Mouse (Mus musculus): ENCODE results near the gene 2210011C24Rik. TPM values are rescaled to one million over a fixed set of nuclear protein-coding genes. Genes with fewer than 3 reads are reported as not detected.

Gene 2210011C24Rik
- total RNA-seq, 2 experiments from 2014 or later = 0.51 TPM; not detected in 1

DNA sequence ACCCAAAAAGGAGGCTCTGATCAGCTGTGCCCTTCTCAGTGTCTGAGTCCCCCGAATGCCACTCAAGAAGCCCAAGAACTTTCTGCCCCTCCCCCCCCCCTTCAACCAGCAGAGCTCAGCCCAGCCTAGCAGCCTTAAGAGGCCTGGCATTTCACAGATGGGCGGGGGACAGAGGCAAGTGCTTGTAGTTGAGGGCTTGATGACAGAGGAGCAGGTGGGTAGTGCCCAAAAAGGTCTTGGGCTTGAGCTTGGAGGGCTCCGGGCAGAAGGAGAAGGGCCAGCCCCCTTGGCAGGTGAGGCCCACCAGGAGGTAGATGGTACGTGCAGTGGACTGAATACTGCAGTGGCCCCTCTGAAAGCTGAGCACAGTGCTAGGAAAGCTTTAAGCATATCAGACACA lies 37.5 kb downstream of the 2210011C24Rik start:
- intact Hi-C loops (cut with DNase I) = no loop called here
- DNase-seq (ENCODE audit: extremely low spot score in 1 of 2, low spot score in 2 of 2) = peak in 1 of 2 experiments; percentile 21

DNA sequence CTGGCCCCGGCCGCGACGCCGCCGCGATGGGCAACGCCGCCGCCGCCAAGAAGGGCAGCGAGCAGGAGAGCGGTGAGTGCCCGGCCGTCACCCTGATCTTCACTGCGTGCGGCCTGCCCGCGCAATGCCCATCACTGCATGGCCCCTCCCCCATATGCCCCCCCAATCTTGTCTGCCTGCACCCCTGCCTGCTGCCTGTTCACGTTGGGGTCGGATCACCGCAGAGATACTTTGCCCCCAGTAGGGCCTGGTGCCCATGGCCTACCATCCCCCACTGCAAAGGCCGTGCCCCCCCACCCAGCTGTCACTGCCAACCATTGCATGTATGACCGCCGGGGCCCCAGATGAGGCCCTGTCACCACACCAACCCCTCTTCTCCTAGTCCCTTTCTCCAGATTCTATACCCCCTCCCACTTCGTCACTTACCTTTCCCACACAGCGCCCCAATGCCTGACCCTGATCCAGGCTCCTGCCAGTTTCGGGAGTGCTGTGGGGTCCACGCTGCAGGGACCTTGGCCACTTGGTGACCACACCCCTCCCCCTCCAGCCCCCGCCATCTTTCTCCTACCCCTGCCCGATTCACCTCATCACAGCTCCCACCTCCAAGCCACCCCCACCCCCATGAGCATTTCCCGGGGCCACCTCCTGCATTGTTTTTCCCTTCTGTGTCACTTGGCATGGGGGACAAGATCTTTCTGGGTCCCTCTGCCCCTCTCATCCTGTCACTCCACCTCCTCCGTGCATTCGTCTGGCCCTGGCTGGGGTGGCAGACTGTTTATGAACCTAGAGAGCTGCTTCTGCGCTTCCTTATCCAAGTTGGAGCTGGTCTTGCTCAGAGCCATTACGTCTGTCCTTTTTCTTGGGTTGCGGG lies 38.6 kb downstream of the 2210011C24Rik start:
- intact Hi-C loops (cut with DNase I) = no loop called here
- peak in 1 of 2 experiments; percentile 55 for DNase-seq (ENCODE audit: extremely low spot score in 1 of 2, low spot score in 2 of 2)

DNA sequence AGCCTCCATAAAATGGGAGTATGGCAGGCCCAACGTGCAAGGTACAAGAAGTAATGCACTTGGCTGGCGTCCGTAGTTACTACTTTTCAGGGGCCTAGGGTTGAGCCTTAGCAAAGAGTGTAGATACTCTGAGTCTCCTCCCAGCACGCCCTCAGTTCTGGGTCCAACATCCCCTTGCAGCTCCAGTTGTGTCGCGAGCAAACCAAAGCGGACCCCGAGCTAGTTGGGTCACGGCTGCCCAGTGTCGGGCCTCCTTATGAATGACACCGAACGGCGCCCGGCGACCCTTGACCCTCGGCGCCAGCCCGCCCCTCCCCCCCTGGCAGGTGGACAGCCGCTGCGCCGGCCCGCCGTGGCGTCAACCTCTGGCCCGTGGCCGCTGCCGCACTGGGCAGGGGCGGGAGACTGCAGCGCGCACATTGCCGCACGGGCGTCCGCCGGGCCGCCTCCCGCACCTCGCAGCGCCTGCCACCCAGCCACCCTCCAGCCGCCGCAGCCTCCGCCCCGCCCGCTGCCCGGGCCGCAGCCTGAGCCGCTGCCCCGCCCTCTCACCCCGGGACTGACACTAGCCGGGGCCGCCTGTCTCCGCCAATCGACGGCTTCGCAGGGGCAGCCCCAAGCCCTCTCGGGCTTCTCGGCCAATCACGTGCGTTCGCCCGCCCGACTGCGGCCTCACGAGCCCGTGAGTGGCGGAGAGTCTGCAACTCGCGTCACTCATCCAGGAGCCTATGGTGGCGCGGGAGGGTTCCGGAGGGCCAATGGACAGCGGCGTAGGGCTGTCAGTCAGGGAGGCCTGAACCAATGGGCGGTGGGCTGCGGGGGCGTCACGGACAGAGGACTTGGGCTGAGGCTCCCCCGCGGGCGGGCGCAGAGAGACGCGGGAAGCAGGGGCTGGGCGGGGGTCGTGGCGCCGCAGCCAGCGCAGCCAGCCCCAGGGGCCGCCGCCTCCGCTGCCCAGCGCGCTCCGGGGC lies 39.5 kb downstream of the 2210011C24Rik start, which contains the start of gene Prkaca:
Gene Prkaca (plus strand): TSS at position 844 of the 971 bp plus-strand sequence.
- intact Hi-C loops (cut with DNase I) = no loop called here

DNA sequence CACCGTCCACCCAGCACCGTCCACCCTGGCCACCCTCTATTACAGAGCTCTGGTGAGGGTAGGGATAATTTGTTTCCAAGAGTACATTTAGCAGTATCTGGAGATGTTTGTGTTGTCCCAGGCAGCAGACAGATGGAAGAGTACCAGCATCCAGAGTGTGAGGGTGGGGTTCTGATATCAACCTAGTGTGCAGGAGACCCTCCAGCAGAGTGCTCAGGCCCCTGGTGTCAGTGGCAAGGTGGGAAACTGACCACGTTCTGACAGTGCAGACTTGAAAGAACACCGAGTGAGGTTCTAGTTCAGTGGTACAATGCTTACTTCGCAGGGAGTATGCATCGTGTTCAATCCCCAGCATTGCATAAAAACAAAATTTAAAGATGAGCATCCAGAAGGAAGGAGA lies 40.3 kb downstream of the 2210011C24Rik start:
- intact Hi-C loops (cut with DNase I) = no loop called here
- no peak for DNase-seq (ENCODE audit: extremely low spot score in 1 of 2, low spot score in 2 of 2)

More for the DNA sequence above, 39.5 kb downstream of the 2210011C24Rik start, which contains the start of gene Prkaca:
- DNase-seq (ENCODE audit: extremely low spot score in 1 of 2, low spot score in 2 of 2) = peak; percentile 99 to 100

DNA sequence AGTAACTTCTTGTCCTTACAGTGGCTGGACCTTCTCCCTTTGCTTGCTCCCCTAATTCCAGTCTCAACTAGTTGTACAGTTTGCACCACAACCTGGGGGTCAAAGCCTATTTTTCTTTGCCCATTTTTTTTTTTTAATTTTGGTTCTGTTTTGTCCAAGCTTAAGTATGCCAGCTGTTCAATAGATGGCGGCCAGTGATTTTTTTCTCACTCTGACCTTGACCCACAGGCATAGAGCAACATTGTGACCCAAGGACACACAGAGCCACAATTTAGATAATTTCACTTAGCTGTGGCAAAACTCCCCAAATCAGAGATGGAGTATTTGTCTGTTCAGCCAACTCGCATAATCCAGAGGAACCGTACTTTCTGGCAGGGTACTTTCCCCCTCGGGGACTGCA lies 40.9 kb downstream of the 2210011C24Rik start:
- no peak for DNase-seq (ENCODE audit: extremely low spot score in 1 of 2, low spot score in 2 of 2)
- intact Hi-C loops (cut with DNase I) = no loop called here

DNA sequence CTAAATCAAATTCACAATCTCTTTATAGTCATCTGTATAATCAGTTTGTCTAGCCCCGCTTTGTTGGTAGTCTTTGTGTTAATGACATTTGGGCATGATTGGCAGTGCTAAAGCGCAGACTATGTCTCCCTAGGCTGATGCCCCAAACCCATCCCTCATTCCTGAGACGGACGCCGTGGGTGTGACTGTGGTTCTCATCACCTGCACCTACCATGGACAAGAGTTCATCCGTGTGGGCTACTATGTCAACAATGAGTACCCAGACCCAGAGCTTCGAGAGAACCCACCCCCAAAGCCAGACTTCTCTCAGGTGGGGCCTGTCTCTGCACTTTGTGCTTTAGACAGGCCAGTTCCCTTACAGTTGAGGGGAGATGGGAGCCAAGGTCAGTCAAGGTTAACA lies 44.3 kb downstream of the 2210011C24Rik start:
- intact Hi-C loops (cut with DNase I) = no loop called here
- DNase-seq (ENCODE audit: extremely low spot score in 1 of 2, low spot score in 2 of 2) = no peak

DNA sequence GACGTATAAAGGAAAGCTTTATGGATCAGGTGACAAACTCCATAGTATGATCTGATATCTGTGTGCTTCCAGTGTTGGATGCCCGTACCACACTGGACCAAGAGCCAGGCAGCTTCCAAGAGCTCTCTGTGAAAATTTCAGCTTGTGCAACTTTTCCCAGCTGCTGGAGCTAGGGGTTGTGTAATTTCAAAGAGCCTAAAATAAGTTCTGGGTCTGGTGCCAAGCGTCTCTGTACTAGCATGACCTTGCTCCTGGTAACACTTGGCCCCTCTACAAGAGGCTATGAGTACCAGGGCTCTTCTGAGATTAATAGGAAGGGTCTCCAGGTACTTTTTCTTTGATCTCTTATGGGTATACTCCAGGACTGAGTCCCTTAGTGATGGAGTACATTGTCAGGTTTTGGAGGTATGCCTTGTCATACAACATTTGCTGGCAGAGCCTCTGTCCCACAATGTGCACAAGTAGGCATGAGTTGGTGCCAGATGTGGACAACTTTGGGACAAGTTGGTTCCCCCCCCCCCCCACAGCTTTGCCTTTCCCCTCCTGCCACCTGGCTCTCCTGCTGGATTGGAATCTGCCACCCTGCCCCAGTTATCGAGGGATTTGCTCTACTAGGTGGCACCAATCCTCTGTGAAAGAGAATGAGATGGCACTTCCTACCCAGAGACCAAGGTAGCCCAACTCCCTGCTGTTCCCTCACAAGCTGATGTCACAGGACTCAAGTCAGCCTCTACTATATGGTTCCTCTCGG lies 47.8 kb downstream of the 2210011C24Rik start:
- DNase-seq (ENCODE audit: extremely low spot score in 1 of 2, low spot score in 2 of 2) = no peak
- intact Hi-C loops (cut with DNase I) = no loop called here

Small RNA genes within 50 kb of the gene (microRNA-seq; reads per million reads assigned to microRNA genes)
- 1.1 reads per million for gene Mir1199
- 4.3 reads per million, percentile 15 among the genes with 10 or more reads in this experiment for gene Mir8111

Other genes starting within 250 kb of the 2210011C24Rik start
- 100 to 1,000 TPM; 445 to 464 TPM for gene Adgrl1, start 112.1 kb downstream of the 2210011C24Rik start, total RNA-seq (2021)
- under 1 TPM in 1 of 2 experiments, not detected in 1; 0.11 TPM for gene Gm10644, start 57.0 kb downstream of the 2210011C24Rik start, total RNA-seq (2021)
- gene Asf1b, start 56.7 kb downstream of the 2210011C24Rik start, total RNA-seq (2021) = 1 to 10 TPM; 1.1 TPM
- 100 to 1,000 TPM; 255 to 264 TPM for gene Prkaca, start 39.2 kb downstream of the 2210011C24Rik start, total RNA-seq (2021)
- 10 to 100 TPM; 56.4 to 59.1 TPM for gene Samd1, start 14.5 kb downstream of the 2210011C24Rik start, total RNA-seq (2021)
- gene 1700067K01Rik, start 10.7 kb downstream of the 2210011C24Rik start, total RNA-seq (2021) = under 1 TPM; 0.34 to 0.65 TPM
- 10 to 100 TPM in 1 of 2 experiments, 1 to 10 TPM in 1; 9.2 to 11.3 TPM for gene Palm3, start 9.3 kb upstream of the 2210011C24Rik start, total RNA-seq (2021)
- gene Il27ra, start 30.4 kb upstream of the 2210011C24Rik start, total RNA-seq (2021) = 1 to 10 TPM in 1 of 2 experiments, under 1 TPM in 1; 0.86 to 1.0 TPM
- gene Rln3, start 32.8 kb upstream of the 2210011C24Rik start, total RNA-seq (2021) = not detected
- gene Gm10643, start 53.0 kb upstream of the 2210011C24Rik start, total RNA-seq (2021) = 1 to 10 TPM; 2.8 to 3.1 TPM
- 10 to 100 TPM; 19.2 to 21.3 TPM for gene Rfx1, start 54.7 kb upstream of the 2210011C24Rik start, total RNA-seq (2021)
- 10 to 100 TPM; 30.4 to 33.8 TPM for gene Dcaf15, start 92.6 kb upstream of the 2210011C24Rik start, total RNA-seq (2021)
- not detected for gene Podnl1, start 113.8 kb upstream of the 2210011C24Rik start, total RNA-seq (2021)
- gene Cc2d1a, start 135.8 kb upstream of the 2210011C24Rik start, total RNA-seq (2021) = 10 to 100 TPM; 66.7 to 70.7 TPM
- 1 to 10 TPM; 2.9 to 3.2 TPM for gene 4930432K21Rik, start 135.9 kb upstream of the 2210011C24Rik start, total RNA-seq (2021)
- gene Nanos3, start 173.0 kb upstream of the 2210011C24Rik start, total RNA-seq (2021) = 1 to 10 TPM; 5.4 to 6.8 TPM
- gene Zswim4, start 224.9 kb upstream of the 2210011C24Rik start, total RNA-seq (2021) = 10 to 100 TPM; 14.2 to 14.3 TPM
- 100 to 1,000 TPM; 130 to 136 TPM for gene D8Ertd738e, start 237.5 kb upstream of the 2210011C24Rik start, total RNA-seq (2021)
- 10 to 100 TPM; 21.8 to 22.3 TPM for gene Mri1, start 245.2 kb upstream of the 2210011C24Rik start, total RNA-seq (2021)